Mouse (Mus musculus) c-Kit-negative CD71-positive TER-119-positive erythroid progenitor cells, embryonic 14.5 days (primary cell): Measurements from ENCODE around the gene Orc6.

Experiments
- DNase-seq: peaks from one replicate; pipeline ENCODE4 v3.0.0-alpha.2; 2013; ENCODE audit warnings: low read depth, low spot score

Gene Orc6

GRCm38 (mm10) chr8:85299434-85300077, at the start of gene Orc6, which contains the start of gene Vps35:
Orc6 (plus strand) TSS chr8:85299632.
Vps35 (minus strand) TSS chr8:85299802.
- DNase-seq, result peak; percentile 99

GRCm38 (mm10) chr8:85286846-85287245, 12.6 kb upstream of the Orc6 start:
- no peak for DNase-seq

- DNase-seq, result no peak
Observed at GRCm38 (mm10) chr8:85298600-85299433, 615 bp upstream of the Orc6 start.

- DNase-seq, result no peak
Observed at GRCm38 (mm10) chr8:85301941-85302340, 2.5 kb downstream of the Orc6 start.

- DNase-seq, result no peak
Observed at GRCm38 (mm10) chr8:85302931-85303330, 3.5 kb downstream of the Orc6 start.

GRCm38 (mm10) chr8:85303531-85303930, 4.1 kb downstream of the Orc6 start:
- no peak for DNase-seq

- no peak for DNase-seq
Observed at GRCm38 (mm10) chr8:85308564-85308963, 9.1 kb downstream of the Orc6 start.

- DNase-seq, result no peak
Observed at GRCm38 (mm10) chr8:85311743-85312142, 12.3 kb downstream of the Orc6 start.

GRCm38 (mm10) chr8:85313036-85313435, 13.6 kb downstream of the Orc6 start:
- no peak for DNase-seq

- DNase-seq, result peak; percentile 62
Observed at GRCm38 (mm10) chr8:85318534-85318933, 19.1 kb downstream of the Orc6 start.

- no peak for DNase-seq
Observed at GRCm38 (mm10) chr8:85321981-85322380, 22.5 kb downstream of the Orc6 start.

- no peak for DNase-seq
Observed at GRCm38 (mm10) chr8:85323084-85323483, 23.7 kb downstream of the Orc6 start.

- DNase-seq, result no peak
Observed at GRCm38 (mm10) chr8:85327036-85327435, 27.6 kb downstream of the Orc6 start.

GRCm38 (mm10) chr8:85329506-85329905, 30.1 kb downstream of the Orc6 start:
- DNase-seq, result no peak

GRCm38 (mm10) chr8:85335105-85335504, 35.7 kb downstream of the Orc6 start:
- DNase-seq, result no peak

GRCm38 (mm10) chr8:85336211-85336933, 36.9 kb downstream of the Orc6 start:
- DNase-seq, result no peak

- no peak for DNase-seq
Observed at GRCm38 (mm10) chr8:85337681-85338080, 38.2 kb downstream of the Orc6 start.

- DNase-seq, result no peak
Observed at GRCm38 (mm10) chr8:85339871-85340573, 40.6 kb downstream of the Orc6 start.

GRCm38 (mm10) chr8:85353287-85353686, 53.9 kb downstream of the Orc6 start:
- no peak for DNase-seq
